Mouse (Mus musculus) limb, embryonic 14.5 days (tissue): ENCODE measurements at regions not wholly inside any gene's neighbourhood (a gene's known extent, or its start where the extent isn't known, plus 50 kb on each side); places are given as distances from the start of the nearest gene placed in this dataset.

Source experiments
- ATAC-seq: fragments of 200-750 bp; cut with Nextera tagmentation; 2 replicates; pipeline ENCODE4 v1.8.0; 2017; ENCODE audit warnings: low read depth, moderate number of reproducible peaks, moderate TSS enrichment; ENCODE audit not compliant: low FRiP score
- DNase-seq: peaks from one replicate; pipeline ENCODE4 v3.0.0-alpha.2; 2015; ENCODE audit warnings: low spot score
- H3K27ac ChIP-seq: fragments of 300-500 bp; sonication (generic); replicated peaks from 2 replicates; pipeline ENCODE4 v1.5.1; 2014; ENCODE audit warnings: low read depth, mild to moderate bottlenecking, low read length, moderate library complexity, mixed read lengths
- H3K27me3 ChIP-seq: fragments of 300-500 bp; sonication (generic); 2 replicates; pipeline ENCODE4 v1.6.1; 2014; ENCODE audit warnings: low read length, mixed read lengths; ENCODE audit not compliant: control insufficient read depth, insufficient read depth
- H3K36me3 ChIP-seq: fragments of 300-500 bp; sonication (generic); 2 replicates; pipeline ENCODE4 v1.6.1; 2014; ENCODE audit warnings: mild to moderate bottlenecking, low read length, moderate library complexity, mixed read lengths; ENCODE audit not compliant: control insufficient read depth, insufficient read depth
- H3K4me1 ChIP-seq: fragments of 300-500 bp; sonication (generic); 2 replicates; pipeline ENCODE4 v1.6.1; 2014; ENCODE audit warnings: antibody characterized with exemption, low read length, mixed read lengths; ENCODE audit not compliant: control insufficient read depth, insufficient read depth
- H3K4me2 ChIP-seq: fragments of 300-500 bp; sonication (generic); replicated peaks from 2 replicates; pipeline ENCODE4 v1.6.1; 2014; ENCODE audit warnings: low read depth, mild to moderate bottlenecking, low read length, moderate library complexity; ENCODE audit not compliant: severe bottlenecking
- H3K4me3 ChIP-seq: fragments of 300-500 bp; sonication (generic); replicated peaks from 2 replicates; pipeline ENCODE4 v1.5.1; 2014; ENCODE audit warnings: low read length
- H3K9ac ChIP-seq: fragments of 300-500 bp; sonication (generic); 2 replicates; pipeline ENCODE4 v1.6.1; 2014; ENCODE audit warnings: mild to moderate bottlenecking, low read depth, low read length, moderate library complexity; ENCODE audit not compliant: severe bottlenecking
- H3K9me3 ChIP-seq: fragments of 300-500 bp; sonication (generic); 2 replicates; pipeline ENCODE4 v1.6.1; 2016; ENCODE audit warnings: low read length; ENCODE audit not compliant: control insufficient read depth
- POLR2A ChIP-seq: fragments of 200-500 bp; IDR thresholded peaks from 2 replicates; pipeline ENCODE4 v1.8.0; 2012; ENCODE audit warnings: inconsistent platforms, mild to moderate bottlenecking, moderate library complexity, borderline replicate concordance; ENCODE audit not compliant: insufficient read depth, insufficient read length; ENCODE audit errors: extremely low read depth
- WGBS: fragments of 180-500 bp; shearing (Covaris S2); extraction: QIAGEN DNeasy Blood & Tissue Kit; methylation state at CpG from one replicate; pipeline ENCODE4 v1.1.7; 2014; 5-methylcytosine and 5-hydroxymethylcytosine counted together

- WGBS: 37% methylated on average over 5 of the region's 5 CpGs
- no peak for TF ChIP-seq POLR2A
- DNase-seq: no peak
- ATAC-seq: no peak
- Histone ChIP-seq H3K4me3 (no peak overlapping the region), H3K27ac (no peak overlapping the region), H3K4me1 (peaks cover 3% of the 10 kb centered on the region), H3K9ac (no peak overlapping the region), H3K27me3 (no peaks in the 10 kb centered on the region), H3K4me2 (no peak overlapping the region), H3K36me3 (no peaks in the 10 kb centered on the region), H3K9me3 (no peaks in the 10 kb centered on the region)
Observed at GRCm38 (mm10) chr6:100041161-100041560, 246.1 kb downstream of the Rybp start.

- ATAC-seq (no peak), DNase-seq (no peak)
- H3K36me3 ChIP-seq: no peaks in the 10 kb centered on the region
- no peaks in the 10 kb centered on the region for H3K9me3 ChIP-seq
- 50% methylated on average over 7 of the region's 7 CpGs for WGBS
- no peak overlapping the region for H3K27ac ChIP-seq
- no peak overlapping the region for H3K4me2 ChIP-seq
- H3K4me3 ChIP-seq: no peak overlapping the region
- H3K9ac ChIP-seq: no peak overlapping the region
- TF ChIP-seq POLR2A: no peak
- no peaks in the 10 kb centered on the region; the same call in 1 of the 2 replicates for H3K4me1 ChIP-seq
- no peaks in the 10 kb centered on the region for H3K27me3 ChIP-seq
Observed at GRCm38 (mm10) chr6:100040459-100040984, 246.8 kb downstream of the Rybp start.

GRCm38 (mm10) chr6:100032701-100033100 lies 254.6 kb downstream of the Rybp start:
- no peak overlapping the region for H3K9ac ChIP-seq
- H3K27me3 ChIP-seq: no peaks in the 10 kb centered on the region
- no peaks in the 10 kb centered on the region for H3K9me3 ChIP-seq
- TF ChIP-seq POLR2A: no peak
- no peak overlapping the region for H3K4me3 ChIP-seq
- DNase-seq (no peak), ATAC-seq (no peak)
- no peaks in the 10 kb centered on the region for H3K4me1 ChIP-seq
- no peak overlapping the region for H3K27ac ChIP-seq
- WGBS: 78% methylated on average over 10 of the region's 10 CpGs
- no peaks in the 10 kb centered on the region for H3K36me3 ChIP-seq
- H3K4me2 ChIP-seq: no peak overlapping the region

- Histone ChIP-seq H3K4me1 (peaks cover 7% of the 10 kb centered on the region), H3K4me2 (no peak overlapping the region), H3K4me3 (no peak overlapping the region), H3K9ac (no peak overlapping the region), H3K27ac (no peak overlapping the region), H3K27me3 (no peaks in the 10 kb centered on the region), H3K36me3 (no peaks in the 10 kb centered on the region), H3K9me3 (no peaks in the 10 kb centered on the region)
- DNase-seq (no peak), ATAC-seq (no peak)
- TF ChIP-seq POLR2A: no peak
- WGBS: 30% methylated on average over 2 of the region's 2 CpGs
Observed at GRCm38 (mm10) chr6:100030522-100030921, 256.8 kb downstream of the Rybp start.

- Histone ChIP-seq H3K9me3 (no peaks in the 10 kb centered on the region), H3K36me3 (no peaks in the 10 kb centered on the region), H3K27me3 (no peaks in the 10 kb centered on the region), H3K27ac (no peak overlapping the region), H3K4me1 (peaks cover 8% of the 10 kb centered on the region), H3K4me3 (no peak overlapping the region), H3K4me2 (no peak overlapping the region), H3K9ac (no peak overlapping the region)
- DNase-seq: peak; percentile 34
- no peak for TF ChIP-seq POLR2A
- 53% methylated on average over 9 of the region's 9 CpGs for WGBS
- ATAC-seq: peak; percentile 77
Observed at GRCm38 (mm10) chr6:100030010-100030409, 257.3 kb downstream of the Rybp start.

- 53% methylated on average over 5 of the region's 5 CpGs for WGBS
- TF ChIP-seq POLR2A: no peak
- DNase-seq (no peak), ATAC-seq (no peak)
- no peak overlapping the region for H3K9ac ChIP-seq
- H3K4me3 ChIP-seq: no peak overlapping the region
- no peak overlapping the region for H3K27ac ChIP-seq
- H3K27me3 ChIP-seq: no peaks in the 10 kb centered on the region
- H3K4me1 ChIP-seq: peaks cover 8% of the 10 kb centered on the region
- no peak overlapping the region for H3K4me2 ChIP-seq
- no peaks in the 10 kb centered on the region for H3K36me3 ChIP-seq
- H3K9me3 ChIP-seq: no peaks in the 10 kb centered on the region
Observed at GRCm38 (mm10) chr6:100027524-100027923, 259.8 kb downstream of the Rybp start.
